Mouse (Mus musculus) neural tube, embryonic 13.5 days (tissue): ENCODE measurements around the gene Pafah1b1. TPM values are rescaled to one million over a fixed set of nuclear protein-coding genes. Genes with fewer than 3 reads are reported as not detected.

Experiments
- ATAC-seq: fragments of 200-750 bp; cut with Nextera tagmentation; 2 replicates; pipeline ENCODE4 v1.8.0; 2017; ENCODE audit warnings: low read depth, mild to moderate bottlenecking, moderate TSS enrichment, moderate library complexity
- H3K27ac ChIP-seq: fragments of 300-500 bp; sonication (generic); replicated peaks from 2 replicates; pipeline ENCODE4 v1.5.1; 2015; ENCODE audit warnings: moderate library complexity, mild to moderate bottlenecking, inconsistent platforms
- H3K27me3 ChIP-seq: fragments of 300-500 bp; sonication (generic); 2 replicates; pipeline ENCODE4 v1.6.1; 2015; ENCODE audit warnings: mild to moderate bottlenecking, inconsistent platforms
- H3K36me3 ChIP-seq: fragments of 300-500 bp; sonication (generic); 2 replicates; pipeline ENCODE4 v1.6.1; 2015; ENCODE audit warnings: mild to moderate bottlenecking, inconsistent platforms
- H3K4me1 ChIP-seq: fragments of 300-500 bp; sonication (generic); replicated peaks from 2 replicates; pipeline ENCODE4 v1.6.1; 2015; ENCODE audit warnings: inconsistent platforms
- H3K4me2 ChIP-seq: fragments of 300-500 bp; sonication (generic); 2 replicates; pipeline ENCODE4 v1.6.1; 2015; ENCODE audit warnings: inconsistent platforms, mild to moderate bottlenecking, moderate library complexity
- H3K4me3 ChIP-seq: fragments of 300-500 bp; sonication (generic); 2 replicates; pipeline ENCODE4 v1.5.1; 2015; ENCODE audit warnings: mild to moderate bottlenecking, inconsistent platforms
- H3K9ac ChIP-seq: fragments of 300-500 bp; sonication (generic); 2 replicates; pipeline ENCODE4 v1.6.1; 2015; ENCODE audit warnings: moderate library complexity, mild to moderate bottlenecking, inconsistent platforms
- H3K9me3 ChIP-seq: fragments of 300-500 bp; sonication (generic); 2 replicates; pipeline ENCODE4 v1.6.1; 2016; ENCODE audit warnings: inconsistent platforms
- WGBS: fragments of 180-500 bp; shearing (Covaris S2); methylation state at CpG from one replicate; pipeline ENCODE4 v1.1.7; 2015; 5-methylcytosine and 5-hydroxymethylcytosine counted together
- polyA plus RNA-seq: library from polyadenylated mRNA; unstranded; fragments of >200 nt; fragmentation: Nextera tagmentation; extraction: Ambion mirVana; gene quantifications from 2 replicates; pipeline ENCODE4 v1.2.1, GENCODE M21; 2015

The Pafah1b1 gene
- polyA plus RNA-seq, 1 experiment from 2014 or later: 60.9 TPM

GRCm38 (mm10) chr11:74653385-74653784, 71.1 kb downstream of the Pafah1b1 start:
- H3K9ac ChIP-seq: peak overlapping the region; percentile 47
- H3K27me3 ChIP-seq: no peaks in the 10 kb centered on the region
- no peak overlapping the region for H3K4me2 ChIP-seq
- no peaks in the 10 kb centered on the region for H3K9me3 ChIP-seq
- ATAC-seq: no peak
- peaks cover 22% of the 10 kb centered on the region for H3K36me3 ChIP-seq
- H3K27ac ChIP-seq: peak overlapping the region; percentile 76
- H3K4me1 ChIP-seq: peaks cover 53% of the 10 kb centered on the region
- WGBS: 69% methylated on average over 6 of the region's 6 CpGs
- H3K4me3 ChIP-seq: no peak overlapping the region

GRCm38 (mm10) chr11:74652791-74653191, 71.7 kb downstream of the Pafah1b1 start:
- 44% methylated on average over 4 of the region's 4 CpGs for WGBS
- Histone ChIP-seq H3K9ac (peak overlapping the region; percentile 47), H3K4me2 (0 out of 2 replicates have a peak overlapping the region, but pooled peaks have one; percentile 5), H3K27ac (peak overlapping the region; percentile 76), H3K4me1 (peaks cover 55% of the 10 kb centered on the region), H3K36me3 (peaks cover 16% of the 10 kb centered on the region), H3K9me3 (no peaks in the 10 kb centered on the region), H3K4me3 (no peak overlapping the region), H3K27me3 (no peaks in the 10 kb centered on the region)
- ATAC-seq: 0 out of 2 replicates have a peak, but pooled peaks have one; percentile 7

- no peaks in the 10 kb centered on the region for H3K27me3 ChIP-seq
- ATAC-seq: no peak
- WGBS: 68% methylated on average over 4 of the region's 4 CpGs
Measured at GRCm38 (mm10) chr11:74650576-74651100, 73.8 kb downstream of the Pafah1b1 start.

GRCm38 (mm10) chr11:74649647-74650551, 74.6 kb downstream of the Pafah1b1 start:
- Histone ChIP-seq H3K9ac (peak overlapping the region; percentile 89), H3K4me3 (peak overlapping the region; percentile 92), H3K4me1 (peaks cover 55% of the 10 kb centered on the region), H3K27me3 (no peaks in the 10 kb centered on the region), H3K4me2 (peak overlapping the region; percentile 96), H3K36me3 (no peaks in the 10 kb centered on the region), H3K27ac (peak overlapping the region; percentile 77), H3K9me3 (no peaks in the 10 kb centered on the region)
- 2% methylated on average over 53 of the region's 53 CpGs for WGBS
- peak; percentile 64 for ATAC-seq

More at GRCm38 (mm10) chr11:74650576-74651100, 73.8 kb downstream of the Pafah1b1 start:
- peak overlapping the region; percentile 89 for H3K9ac ChIP-seq
- peaks cover 55% of the 10 kb centered on the region for H3K4me1 ChIP-seq
- no peak overlapping the region for H3K27ac ChIP-seq
- H3K36me3 ChIP-seq: no peaks in the 10 kb centered on the region
- peak overlapping the region; percentile 92 for H3K4me3 ChIP-seq
- no peaks in the 10 kb centered on the region for H3K9me3 ChIP-seq
- peak overlapping the region; percentile 96 for H3K4me2 ChIP-seq

GRCm38 (mm10) chr11:74649095-74649646, 75.3 kb downstream of the Pafah1b1 start, which contains the start of gene Cluh:
Cluh (plus strand) TSS chr11:74649495.
- under 1% methylated on average over 58 of the region's 58 CpGs for WGBS
- Histone ChIP-seq H3K9me3 (no peaks in the 10 kb centered on the region), H3K4me1 (peaks cover 52% of the 10 kb centered on the region), H3K9ac (peak within 1 kb of the TSS; percentile 89), H3K27ac (peak within 1 kb of the TSS; percentile 77), H3K4me2 (peak within 1 kb of the TSS; percentile 96), H3K36me3 (no peaks in the 10 kb centered on the region), H3K27me3 (no peaks in the 10 kb centered on the region), H3K4me3 (peak within 1 kb of the TSS; percentile 92)
- peak; percentile 90 for ATAC-seq

- Histone ChIP-seq H3K9ac (peak overlapping the region; percentile 89), H3K4me3 (peak overlapping the region; percentile 92), H3K27ac (peak overlapping the region; percentile 77), H3K27me3 (no peaks in the 10 kb centered on the region), H3K4me1 (peaks cover 47% of the 10 kb centered on the region), H3K9me3 (no peaks in the 10 kb centered on the region), H3K4me2 (peak overlapping the region; percentile 96), H3K36me3 (no peaks in the 10 kb centered on the region)
- 3% methylated on average over 1 of the region's 1 CpGs for WGBS
- ATAC-seq: peak; percentile 17; the same call in 1 of the 2 replicates
Measured at GRCm38 (mm10) chr11:74648676-74649075, 75.8 kb downstream of the Pafah1b1 start.

- Histone ChIP-seq H3K27ac (peak overlapping the region; percentile 77; the same call in 1 of the 2 replicates), H3K4me1 (peaks cover 40% of the 10 kb centered on the region), H3K9me3 (no peaks in the 10 kb centered on the region), H3K27me3 (no peaks in the 10 kb centered on the region), H3K9ac (no peak overlapping the region), H3K36me3 (no peaks in the 10 kb centered on the region), H3K4me2 (no peak overlapping the region), H3K4me3 (no peak overlapping the region)
- 90% methylated on average over 1 of the region's 1 CpGs for WGBS
- no peak for ATAC-seq
Measured at GRCm38 (mm10) chr11:74647966-74648365, 76.5 kb downstream of the Pafah1b1 start.

GRCm38 (mm10) chr11:74639628-74640027, 84.8 kb downstream of the Pafah1b1 start:
- Histone ChIP-seq H3K36me3 (0 out of 2 replicates have a peak, but pooled peaks cover 3% of the 10 kb centered on the region), H3K4me1 (peaks cover 24% of the 10 kb centered on the region), H3K4me3 (no peak overlapping the region), H3K4me2 (peak overlapping the region; percentile 85; the same call in 1 of the 2 replicates), H3K27ac (no peak overlapping the region), H3K27me3 (peaks cover 35% of the 10 kb centered on the region), H3K9ac (no peak overlapping the region), H3K9me3 (no peaks in the 10 kb centered on the region)
- ATAC-seq: no peak
- WGBS: 63% methylated on average over 1 of the region's 1 CpGs

GRCm38 (mm10) chr11:74638791-74639411, 85.6 kb downstream of the Pafah1b1 start:
- Histone ChIP-seq H3K9me3 (no peaks in the 10 kb centered on the region), H3K4me1 (peaks cover 24% of the 10 kb centered on the region), H3K4me3 (peak overlapping the region; percentile 68), H3K4me2 (peak overlapping the region; percentile 85), H3K27ac (peak overlapping the region; percentile 95), H3K27me3 (peaks cover 35% of the 10 kb centered on the region), H3K9ac (peak overlapping the region; percentile 93), H3K36me3 (0 out of 2 replicates have a peak, but pooled peaks cover 3% of the 10 kb centered on the region)
- 13% methylated on average over 9 of the region's 9 CpGs for WGBS
- peak; percentile 41 for ATAC-seq

GRCm38 (mm10) chr11:74637971-74638790, 86.3 kb downstream of the Pafah1b1 start:
- peaks cover 35% of the 10 kb centered on the region for H3K27me3 ChIP-seq
- peak overlapping the region; percentile 93 for H3K9ac ChIP-seq
- peaks cover 24% of the 10 kb centered on the region for H3K4me1 ChIP-seq
- ATAC-seq: peak; percentile 88
- under 1% methylated on average over 86 of the region's 86 CpGs for WGBS
- peak overlapping the region; percentile 68 for H3K4me3 ChIP-seq
- H3K9me3 ChIP-seq: no peaks in the 10 kb centered on the region
- H3K27ac ChIP-seq: peak overlapping the region; percentile 95
- peak overlapping the region; percentile 85 for H3K4me2 ChIP-seq
- 0 out of 2 replicates have a peak, but pooled peaks cover 3% of the 10 kb centered on the region for H3K36me3 ChIP-seq

GRCm38 (mm10) chr11:74637486-74637885, 87.0 kb downstream of the Pafah1b1 start:
- Histone ChIP-seq H3K27me3 (peaks cover 35% of the 10 kb centered on the region), H3K4me2 (peak overlapping the region; percentile 85), H3K36me3 (0 out of 2 replicates have a peak, but pooled peaks cover 3% of the 10 kb centered on the region), H3K4me1 (peaks cover 24% of the 10 kb centered on the region), H3K9ac (peak overlapping the region; percentile 93), H3K27ac (peak overlapping the region; percentile 95), H3K9me3 (no peaks in the 10 kb centered on the region), H3K4me3 (peak overlapping the region; percentile 68)
- ATAC-seq: 0 out of 2 replicates have a peak, but pooled peaks have one; percentile 3
- WGBS: 19% methylated on average over 8 of the region's 8 CpGs
